Mouse (Mus musculus): ENCODE results near the gene Cdk19.

- TF ChIP-seq CTCF (IDR thresholded peaks at IDR 0.05; ENCODE audit: borderline replicate concordance, control insufficient read depth, extremely low read depth, insufficient read depth, low read length, poor library complexity) = no peak
- TF ChIP-seq POLR2A (IDR thresholded peaks at IDR 0.05; ENCODE audit: control insufficient read depth, extremely low read depth, insufficient read depth, low read length, poor library complexity) = no peak
Measured at GRCm38 (mm10) chr10:40476535-40477285, 137.3 kb downstream of the Cdk19 start.

Data from thymus, adult 2 months (tissue).